Mouse (Mus musculus): ENCODE results near the gene Gm49403.

DNA sequence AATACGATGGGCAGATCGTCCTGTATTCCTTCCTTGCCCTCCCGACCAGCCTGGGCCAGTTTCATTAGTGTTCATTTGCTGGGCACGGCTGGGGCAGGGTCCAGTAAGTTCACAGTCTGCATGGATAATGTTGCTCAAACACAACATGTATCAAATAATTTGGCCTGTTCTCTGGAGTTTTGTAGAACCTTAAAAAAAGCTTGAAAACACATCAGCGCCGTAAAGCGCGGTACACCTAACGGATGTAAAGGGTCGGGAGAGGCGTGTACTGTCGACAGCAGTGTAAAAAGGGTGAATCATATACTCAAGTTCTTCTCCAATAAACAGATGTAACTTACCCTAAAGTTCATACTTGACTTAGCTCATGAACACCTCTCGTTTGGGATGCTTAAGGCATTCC lies 14.8 kb downstream of the Gm49403 start:
- no peak for TF ChIP-seq CTCF (IDR thresholded peaks at IDR 0.05; ENCODE audit: low read depth, low read length)
- TF ChIP-seq POLR2A (IDR thresholded peaks at IDR 0.05; ENCODE audit: insufficient read depth, low read length): no peak
- TF ChIP-seq EP300 (IDR thresholded peaks at IDR 0.05; ENCODE audit: insufficient read depth, low read depth, low read length): no peak
